Mouse (Mus musculus) megakaryocyte, adult 5-6 weeks (primary cell): ENCODE data around the gene Slain2. TPM values are rescaled to one million over a fixed set of nuclear protein-coding genes. Genes with fewer than 3 reads are reported as not detected.
"Not testable (repeated sequence)": the region's sequence is repeated elsewhere in the genome, so short reads cannot be mapped to it uniquely, and the experiment has no call there.

Source experiments
- ATAC-seq: 2 replicates; pipeline ENCODE4 v1.8.0; 2016; ENCODE audit warnings: mild to moderate bottlenecking, inconsistent platforms; ENCODE audit not compliant: poor library complexity, severe bottlenecking
- total RNA-seq, 2 experiments: library from RNA; stranded (forward) in 1 of 2; stranded (reverse) in 1 of 2; fragments of 153-499, 151-499 nt in 1 of 2; fragments of 221-1000, 200-1000 nt in 1 of 2; gene quantifications; 2 replicates each; pipeline versions ENCODE4 v1.2.3 to v1.2.4; 2015 to 2017

Slain2 gene
- total RNA-seq, 2 experiments from 2014 or later, result 61.0 to 70.6 TPM

- no peak for ATAC-seq
These were observed 93.5 kb downstream of the Slain2 start for GRCm38 (mm10) chr5:73007582-73007959.

GRCm38 (mm10) chr5:73008230-73008629 lies 94.1 kb downstream of the Slain2 start:
- peak; percentile 67 for ATAC-seq

GRCm38 (mm10) chr5:73011806-73012205 lies 97.7 kb downstream of the Slain2 start:
- ATAC-seq, result not testable (repeated sequence)

GRCm38 (mm10) chr5:73012884-73013610 lies 98.9 kb downstream of the Slain2 start:
- ATAC-seq, result not testable (repeated sequence)

GRCm38 (mm10) chr5:73013611-73014287 lies 99.6 kb downstream of the Slain2 start:
- peak; percentile 54 for ATAC-seq

GRCm38 (mm10) chr5:73014745-73015144 lies 100.6 kb downstream of the Slain2 start:
- ATAC-seq, result no peak

GRCm38 (mm10) chr5:73023801-73024200 lies 109.7 kb downstream of the Slain2 start:
- ATAC-seq, result no peak

Other genes starting within 250 kb of the Slain2 start
- gene Txk, start 161.5 kb upstream of the Slain2 start, total RNA-seq (2015), result 2.8 and 5.3 TPM in 2 replicates
- gene Txk, start 161.5 kb upstream of the Slain2 start, total RNA-seq (2017), result 2.0 and 4.2 TPM in 2 replicates
- gene Tec, start 45.8 kb upstream of the Slain2 start, total RNA-seq (2015), result 33.4 and 38.9 TPM in 2 replicates
- gene Tec, start 45.8 kb upstream of the Slain2 start, total RNA-seq (2017), result 56.6 and 64.5 TPM in 2 replicates
- not detected in 2 replicates for gene Gm10135, start 60.4 kb downstream of the Slain2 start, total RNA-seq (2015)
- 5.1 TPM in 1 of 2 replicates, not detected in the other for gene Gm10135, start 60.4 kb downstream of the Slain2 start, total RNA-seq (2017)
- not detected in 2 replicates for gene Slc10a4, start 92.6 kb downstream of the Slain2 start, total RNA-seq (2015)
- gene Slc10a4, start 92.6 kb downstream of the Slain2 start, total RNA-seq (2017), result not detected in 2 replicates